Mouse (Mus musculus) cortical plate, adult 2 months (tissue): ENCODE results near the gene Itga10.

Experiments used
- CTCF ChIP-seq: fragments of 200-500 bp; IDR thresholded peaks from 2 replicates; pipeline ENCODE4 v1.5.1; 2011; ENCODE audit warnings: mild to moderate bottlenecking, control low read depth, low read length; ENCODE audit not compliant: insufficient read depth; ENCODE audit errors: extremely low read depth
- POLR2A ChIP-seq: fragments of 200-500 bp; IDR thresholded peaks from 2 replicates; pipeline ENCODE4 v1.6.1; 2011; ENCODE audit warnings: mild to moderate bottlenecking, low read length, control low read depth; ENCODE audit not compliant: insufficient read depth; ENCODE audit errors: extremely low read depth

- TF ChIP-seq CTCF (no peak), POLR2A (no peak)
Observed at GRCm38 (mm10) chr3:96684822-96685156, 39.4 kb downstream of the Itga10 start.
